Mouse (Mus musculus): ENCODE results near the gene Pla2g4f. TPM values are rescaled to one million over a fixed set of nuclear protein-coding genes. Genes with fewer than 3 reads are reported as not detected.

Pla2g4f gene
- polyA plus RNA-seq (2014; fragmentation: Nextera tagmentation; extraction: Ambion mirVana), result 0.11 and 0.12 TPM in 2 replicates

GRCm38 (mm10) chr2:120313976-120314375 is at the start of gene Pla2g4f:
Gene Pla2g4f (minus strand): TSS chr2:120314165.
- DNase-seq, result peak; percentile 34
- Histone ChIP-seq H3K9ac (no peak within 1 kb of the TSS), H3K36me3 (ENCODE audit: insufficient read depth) (peaks cover 26% of the 10 kb centered on the region), H3K4me1 (ENCODE audit: insufficient read depth) (no peaks in the 10 kb centered on the region), H3K4me2 (no peak within 1 kb of the TSS), H3K4me3 (ENCODE audit: low read depth, low read length) (no peak within 1 kb of the TSS), H3K27ac (ENCODE audit: low read depth) (no peak within 1 kb of the TSS), H3K9me3 (ENCODE audit: low read depth, low read length) (no peaks in the 10 kb centered on the region), H3K27me3 (ENCODE audit: insufficient read depth, low read length) (no peaks in the 10 kb centered on the region)
- WGBS, result 43% methylated on average over 3 of the region's 3 CpGs
- TF ChIP-seq CTCF (IDR thresholded peaks at IDR 0.05; ENCODE audit: low read depth), result no peak
- peak; percentile 63; the same call in 1 of the 2 replicates for ATAC-seq (ENCODE audit: insufficient read depth)

GRCm38 (mm10) chr2:120360425-120360824 is 46.5 kb upstream of the Pla2g4f start:
- peaks cover 68% of the 10 kb centered on the region for H3K36me3 ChIP-seq (ENCODE audit: insufficient read depth)

GRCm38 (mm10) chr2:120352682-120353646 is 39.0 kb upstream of the Pla2g4f start, which contains the start of gene Vps39:
Gene Vps39 (minus strand): TSS chr2:120353137.
- Histone ChIP-seq H3K9me3 (ENCODE audit: low read depth, low read length) (no peaks in the 10 kb centered on the region), H3K4me2 (peak within 1 kb of the TSS; percentile 79), H3K4me1 (ENCODE audit: insufficient read depth) (no peaks in the 10 kb centered on the region), H3K27ac (ENCODE audit: low read depth) (peak within 1 kb of the TSS; percentile 61), H3K9ac (peak within 1 kb of the TSS; percentile 74), H3K36me3 (ENCODE audit: insufficient read depth) (peaks cover 49% of the 10 kb centered on the region), H3K4me3 (ENCODE audit: low read depth, low read length) (peak within 1 kb of the TSS; percentile 90), H3K27me3 (ENCODE audit: insufficient read depth, low read length) (no peaks in the 10 kb centered on the region)
- 11% methylated on average over 44 of the region's 44 CpGs for WGBS
- no peak for TF ChIP-seq CTCF (IDR thresholded peaks at IDR 0.05; ENCODE audit: low read depth)
- ATAC-seq (ENCODE audit: insufficient read depth), result peak; percentile 96
- DNase-seq, result peak; percentile 94

More at GRCm38 (mm10) chr2:120360425-120360824, 46.5 kb upstream of the Pla2g4f start:
- TF ChIP-seq CTCF (IDR thresholded peaks at IDR 0.05; ENCODE audit: low read depth), result no peak
- Histone ChIP-seq H3K9ac (no peak overlapping the region), H3K27ac (ENCODE audit: low read depth) (no peak overlapping the region), H3K27me3 (ENCODE audit: insufficient read depth, low read length) (no peaks in the 10 kb centered on the region), H3K4me3 (ENCODE audit: low read depth, low read length) (no peak overlapping the region), H3K4me2 (no peak overlapping the region), H3K9me3 (ENCODE audit: low read depth, low read length) (no peaks in the 10 kb centered on the region), H3K4me1 (ENCODE audit: insufficient read depth) (no peaks in the 10 kb centered on the region)
- DNase-seq (no peak), ATAC-seq (ENCODE audit: insufficient read depth) (no peak)
- 61% methylated on average over 1 of the region's 1 CpGs for WGBS

GRCm38 (mm10) chr2:120351321-120351720 is 37.4 kb upstream of the Pla2g4f start:
- DNase-seq, result no peak
- H3K27me3 ChIP-seq (ENCODE audit: insufficient read depth, low read length), result no peaks in the 10 kb centered on the region
- no peaks in the 10 kb centered on the region for H3K4me1 ChIP-seq (ENCODE audit: insufficient read depth)
- no peak overlapping the region for H3K4me2 ChIP-seq
- no peak for TF ChIP-seq CTCF (IDR thresholded peaks at IDR 0.05; ENCODE audit: low read depth)
- 67% methylated on average over 5 of the region's 5 CpGs for whole genome bisulfite sequencing
- no peaks in the 10 kb centered on the region for H3K9me3 ChIP-seq (ENCODE audit: low read depth, low read length)
- no peak overlapping the region for H3K4me3 ChIP-seq (ENCODE audit: low read depth, low read length)
- peaks cover 48% of the 10 kb centered on the region for H3K36me3 ChIP-seq (ENCODE audit: insufficient read depth)
- H3K27ac ChIP-seq (ENCODE audit: low read depth), result no peak overlapping the region
- H3K9ac ChIP-seq, result no peak overlapping the region
- no peak for ATAC-seq (ENCODE audit: insufficient read depth)

GRCm38 (mm10) chr2:120348120-120348519 is 34.2 kb upstream of the Pla2g4f start:
- H3K36me3 ChIP-seq (ENCODE audit: insufficient read depth), result peaks cover 51% of the 10 kb centered on the region
- TF ChIP-seq CTCF (IDR thresholded peaks at IDR 0.05; ENCODE audit: low read depth), result no peak
- no peak overlapping the region for H3K9ac ChIP-seq
- DNase-seq (peak; percentile 10), ATAC-seq (ENCODE audit: insufficient read depth) (no peak)
- H3K27ac ChIP-seq (ENCODE audit: low read depth), result no peak overlapping the region
- H3K4me2 ChIP-seq, result no peak overlapping the region
- H3K4me1 ChIP-seq (ENCODE audit: insufficient read depth), result no peaks in the 10 kb centered on the region
- WGBS, result 68% methylated on average over 9 of the region's 9 CpGs
- no peaks in the 10 kb centered on the region for H3K27me3 ChIP-seq (ENCODE audit: insufficient read depth, low read length)
- no peak overlapping the region for H3K4me3 ChIP-seq (ENCODE audit: low read depth, low read length)
- no peaks in the 10 kb centered on the region for H3K9me3 ChIP-seq (ENCODE audit: low read depth, low read length)

GRCm38 (mm10) chr2:120341741-120342140 is 27.8 kb upstream of the Pla2g4f start:
- Histone ChIP-seq H3K4me3 (ENCODE audit: low read depth, low read length) (no peak overlapping the region), H3K27ac (ENCODE audit: low read depth) (no peak overlapping the region), H3K27me3 (ENCODE audit: insufficient read depth, low read length) (no peaks in the 10 kb centered on the region), H3K36me3 (ENCODE audit: insufficient read depth) (peaks cover 68% of the 10 kb centered on the region), H3K9ac (no peak overlapping the region), H3K4me2 (no peak overlapping the region), H3K9me3 (ENCODE audit: low read depth, low read length) (no peaks in the 10 kb centered on the region), H3K4me1 (ENCODE audit: insufficient read depth) (no peaks in the 10 kb centered on the region)
- TF ChIP-seq CTCF (IDR thresholded peaks at IDR 0.05; ENCODE audit: low read depth), result no peak
- ATAC-seq (ENCODE audit: insufficient read depth), result no peak
- 92% methylated on average over 1 of the region's 1 CpGs for WGBS
- DNase-seq, result no peak

- 53% methylated on average over 2 of the region's 2 CpGs for WGBS
These were observed 23.9 kb upstream of the Pla2g4f start for GRCm38 (mm10) chr2:120337886-120338285.

More at GRCm38 (mm10) chr2:120337886-120338285, 23.9 kb upstream of the Pla2g4f start:
- no peaks in the 10 kb centered on the region for H3K9me3 ChIP-seq (ENCODE audit: low read depth, low read length)
- no peak for ATAC-seq (ENCODE audit: insufficient read depth)
- H3K27me3 ChIP-seq (ENCODE audit: insufficient read depth, low read length), result no peaks in the 10 kb centered on the region
- no peak overlapping the region for H3K27ac ChIP-seq (ENCODE audit: low read depth)
- no peak overlapping the region for H3K4me2 ChIP-seq
- peaks cover 58% of the 10 kb centered on the region for H3K36me3 ChIP-seq (ENCODE audit: insufficient read depth)
- no peak overlapping the region for H3K9ac ChIP-seq
- TF ChIP-seq CTCF (IDR thresholded peaks at IDR 0.05; ENCODE audit: low read depth), result peak; percentile 47
- H3K4me1 ChIP-seq (ENCODE audit: insufficient read depth), result no peaks in the 10 kb centered on the region
- DNase-seq, result peak; percentile 52
- no peak overlapping the region for H3K4me3 ChIP-seq (ENCODE audit: low read depth, low read length)

All from lung, embryonic 14.5 days (tissue).